Mouse (Mus musculus): ENCODE data around the gene Fam19a1. TPM values are rescaled to one million over a fixed set of nuclear protein-coding genes. Genes with fewer than 3 reads are reported as not detected.

Gene Fam19a1
- total and polyA plus RNA-seq, 2 experiments from 2014 or later = 17.1 to 22.3 TPM

DNA sequence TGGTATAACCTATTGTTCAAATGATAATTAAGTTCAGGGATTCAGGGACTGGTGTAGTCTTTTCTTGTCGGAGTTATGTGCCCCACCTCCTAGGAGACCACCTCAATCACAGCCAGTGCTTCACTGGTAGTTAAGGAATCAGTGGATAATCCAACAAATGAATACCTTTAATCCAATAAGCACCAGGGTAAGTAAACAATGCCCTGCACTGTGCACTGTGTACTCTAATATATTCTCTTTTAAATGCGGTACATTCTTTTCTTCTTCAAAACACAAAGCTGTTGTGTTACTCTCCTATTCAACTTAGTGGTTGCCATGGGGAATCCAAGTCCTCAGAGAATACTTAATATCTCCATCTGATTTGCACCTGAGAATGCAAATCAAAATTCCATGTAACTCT is 260.3 kb downstream of the Fam19a1 start:
- peak; percentile 43; the same call in 1 of the 2 replicates for ATAC-seq

DNA sequence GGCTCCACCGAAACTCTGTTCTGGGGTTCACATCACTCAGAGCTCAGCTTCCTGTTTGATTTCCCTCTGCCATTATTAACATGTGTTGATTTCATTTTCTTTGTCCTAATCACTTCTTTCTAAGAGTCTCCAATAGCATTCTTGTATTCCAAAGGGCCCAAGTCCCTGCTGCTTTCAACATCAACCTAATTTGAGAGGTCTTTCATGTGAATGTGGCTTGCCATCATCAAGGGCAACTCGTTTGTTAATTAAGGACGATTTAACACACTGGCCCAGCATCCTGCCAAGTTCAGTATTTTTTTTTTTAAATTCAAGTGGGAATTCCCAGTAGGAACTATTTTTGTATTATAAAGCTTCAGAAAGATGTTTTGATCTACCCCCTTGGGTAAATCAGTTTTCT is 263.8 kb downstream of the Fam19a1 start:
- ATAC-seq (no peak), DNase-seq (no peak)
- Histone ChIP-seq H3K36me3 (ENCODE audit: insufficient read depth) (no peaks in the 10 kb centered on the region), H3K9me3 (ENCODE audit: low read length) (no peaks in the 10 kb centered on the region), H3K4me3 (ENCODE audit: low read depth, low read length) (no peak overlapping the region), H3K27ac (ENCODE audit: low read depth, low read length) (no peak overlapping the region), H3K27me3 (ENCODE audit: insufficient read depth, low read length) (peaks cover 5% of the 10 kb centered on the region; the same call in 1 of the 2 replicates), H3K9ac (no peak overlapping the region), H3K4me2 (ENCODE audit: low read depth) (no peak overlapping the region), H3K4me1 (ENCODE audit: insufficient read depth) (no peaks in the 10 kb centered on the region)
- 11% methylated on average over 3 of the region's 3 CpGs for WGBS
- no peak for TF ChIP-seq CTCF (IDR thresholded peaks at IDR 0.05; ENCODE audit: low read depth)

More for the DNA sequence above, 260.3 kb downstream of the Fam19a1 start:
- H3K36me3 ChIP-seq (ENCODE audit: insufficient read depth) = no peaks in the 10 kb centered on the region
- peaks cover 5% of the 10 kb centered on the region; the same call in 1 of the 2 replicates for H3K27me3 ChIP-seq (ENCODE audit: insufficient read depth, low read length)
- TF ChIP-seq CTCF (IDR thresholded peaks at IDR 0.05; ENCODE audit: low read depth) = no peak
- H3K9ac ChIP-seq = no peak overlapping the region
- no peak overlapping the region for H3K4me2 ChIP-seq (ENCODE audit: low read depth)
- H3K27ac ChIP-seq (ENCODE audit: low read depth, low read length) = no peak overlapping the region
- no peak overlapping the region for H3K4me3 ChIP-seq (ENCODE audit: low read depth, low read length)
- DNase-seq = no peak
- 14% methylated on average over 2 of the region's 2 CpGs for WGBS
- no peaks in the 10 kb centered on the region for H3K9me3 ChIP-seq (ENCODE audit: low read length)
- H3K4me1 ChIP-seq (ENCODE audit: insufficient read depth) = no peaks in the 10 kb centered on the region

DNA sequence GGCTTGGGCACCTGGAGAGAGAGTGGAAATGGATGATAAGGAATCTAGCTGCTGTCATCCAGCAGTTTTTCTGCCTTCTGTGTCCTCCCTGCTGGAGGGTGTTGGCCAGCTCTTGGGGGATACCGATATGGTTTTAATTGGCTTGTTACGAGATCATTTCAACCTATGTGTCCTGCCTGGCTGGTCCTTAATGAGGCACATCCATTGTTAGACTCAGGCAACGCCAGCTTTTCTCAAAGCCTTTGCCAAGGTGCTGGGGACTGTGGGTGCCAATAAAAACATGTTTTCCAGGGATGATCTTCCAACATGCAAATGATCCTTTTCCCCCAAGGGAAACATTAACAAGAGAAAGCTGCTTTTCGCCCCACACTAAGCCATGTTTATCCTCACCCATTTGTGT is 266.3 kb downstream of the Fam19a1 start:
- Histone ChIP-seq H3K27me3 (ENCODE audit: insufficient read depth, low read length) (no peaks in the 10 kb centered on the region), H3K27ac (ENCODE audit: low read depth, low read length) (no peak overlapping the region), H3K9me3 (ENCODE audit: low read length) (no peaks in the 10 kb centered on the region), H3K36me3 (ENCODE audit: insufficient read depth) (no peaks in the 10 kb centered on the region), H3K9ac (no peak overlapping the region), H3K4me1 (ENCODE audit: insufficient read depth) (no peaks in the 10 kb centered on the region), H3K4me3 (ENCODE audit: low read depth, low read length) (no peak overlapping the region), H3K4me2 (ENCODE audit: low read depth) (no peak overlapping the region)
- WGBS = 22% methylated on average over 4 of the region's 4 CpGs
- TF ChIP-seq CTCF (IDR thresholded peaks at IDR 0.05; ENCODE audit: low read depth) = no peak
- no peak for DNase-seq
- ATAC-seq = no peak

DNA sequence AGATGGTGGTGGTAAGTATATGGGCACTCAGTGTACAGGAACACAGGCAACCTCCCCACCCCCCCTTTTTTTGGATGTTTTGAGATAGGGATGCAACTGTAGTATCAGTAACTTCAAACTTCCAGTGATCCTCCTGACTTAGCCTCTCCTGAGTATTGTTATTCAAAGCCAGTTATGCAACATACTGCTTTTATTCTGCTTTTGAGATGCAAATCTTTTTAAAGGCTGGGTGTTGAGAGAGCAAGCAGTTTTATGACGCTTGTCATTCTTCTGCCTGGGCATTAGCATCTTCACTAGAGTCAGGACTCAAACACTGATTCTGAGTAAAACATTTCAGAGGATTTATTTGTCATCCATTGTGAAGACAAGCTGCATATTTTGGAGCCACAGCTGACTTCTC is 271.5 kb downstream of the Fam19a1 start:
- H3K4me1 ChIP-seq (ENCODE audit: insufficient read depth) = no peaks in the 10 kb centered on the region
- H3K36me3 ChIP-seq (ENCODE audit: insufficient read depth) = no peaks in the 10 kb centered on the region
- no peaks in the 10 kb centered on the region for H3K27me3 ChIP-seq (ENCODE audit: insufficient read depth, low read length)
- H3K4me2 ChIP-seq (ENCODE audit: low read depth) = no peak overlapping the region
- no peak overlapping the region for H3K9ac ChIP-seq
- DNase-seq = no peak
- H3K9me3 ChIP-seq (ENCODE audit: low read length) = no peaks in the 10 kb centered on the region
- no peak for ATAC-seq
- WGBS = 68% methylated on average over 1 of the region's 1 CpGs
- no peak for TF ChIP-seq CTCF (IDR thresholded peaks at IDR 0.05; ENCODE audit: low read depth)
- H3K4me3 ChIP-seq (ENCODE audit: low read depth, low read length) = no peak overlapping the region
- no peak overlapping the region for H3K27ac ChIP-seq (ENCODE audit: low read depth, low read length)

DNA sequence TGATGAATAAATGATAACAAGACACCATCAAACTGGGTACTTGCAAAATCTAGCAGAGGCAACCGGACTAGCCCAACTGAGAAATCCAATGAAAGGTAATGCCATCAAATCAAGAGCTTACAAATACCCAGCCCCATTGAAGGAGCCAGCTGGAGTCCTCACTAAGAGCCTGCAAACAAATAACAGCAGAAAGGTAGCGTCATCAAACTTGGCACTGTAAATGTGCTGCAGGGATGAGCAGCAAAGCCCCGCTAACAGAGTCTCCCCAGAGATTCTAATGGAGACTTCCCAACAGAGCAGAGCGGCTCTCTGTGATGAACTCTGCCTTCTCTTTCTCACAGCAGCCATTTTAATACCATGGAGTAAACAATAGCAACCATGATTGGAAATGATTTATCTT is 305.9 kb downstream of the Fam19a1 start:
- Histone ChIP-seq H3K27me3 (ENCODE audit: insufficient read depth, low read length) (no peaks in the 10 kb centered on the region), H3K9me3 (ENCODE audit: low read length) (no peaks in the 10 kb centered on the region), H3K4me2 (ENCODE audit: low read depth) (no peak overlapping the region), H3K4me1 (ENCODE audit: insufficient read depth) (0 out of 2 replicates have a peak, but pooled peaks cover 3% of the 10 kb centered on the region), H3K36me3 (ENCODE audit: insufficient read depth) (no peaks in the 10 kb centered on the region), H3K27ac (ENCODE audit: low read depth, low read length) (no peak overlapping the region), H3K4me3 (ENCODE audit: low read depth, low read length) (no peak overlapping the region), H3K9ac (no peak overlapping the region)
- peak; percentile 8 for DNase-seq
- ATAC-seq = no peak
- no peak for TF ChIP-seq CTCF (IDR thresholded peaks at IDR 0.05; ENCODE audit: low read depth)
- 46% methylated on average over 4 of the region's 4 CpGs for WGBS

DNA sequence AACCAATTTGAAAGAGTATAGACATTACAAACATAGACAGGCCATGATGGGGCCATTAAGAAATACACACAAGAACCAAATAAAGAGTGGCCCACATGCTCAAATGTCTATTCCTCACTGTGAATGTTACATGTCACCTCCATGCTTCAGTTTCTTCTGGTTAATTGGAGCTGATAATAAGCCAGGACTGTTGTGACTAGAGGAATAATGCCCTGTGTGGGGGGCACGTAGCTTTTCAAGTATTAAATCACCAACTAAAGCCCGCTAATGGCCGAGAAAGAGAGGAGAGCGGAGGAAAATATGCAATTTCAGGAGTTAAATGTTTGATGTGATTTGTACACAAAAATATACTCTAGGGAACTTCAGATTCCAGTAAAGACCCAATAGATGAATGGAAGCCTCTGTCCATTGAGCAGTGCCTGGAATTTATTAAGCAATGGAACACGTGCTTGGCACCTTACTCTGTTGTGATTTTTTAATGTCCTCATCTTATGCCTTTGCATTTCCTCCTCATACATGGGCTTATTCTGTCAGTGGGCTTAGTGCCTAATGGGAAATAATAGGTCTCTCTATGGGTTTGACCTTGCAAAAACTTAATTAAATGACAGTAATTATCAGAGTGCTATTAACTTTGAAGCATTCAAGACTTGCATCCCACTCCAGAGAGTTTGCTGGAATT is 306.9 kb downstream of the Fam19a1 start:
- no peaks in the 10 kb centered on the region for H3K36me3 ChIP-seq (ENCODE audit: insufficient read depth)
- no peaks in the 10 kb centered on the region for H3K9me3 ChIP-seq (ENCODE audit: low read length)
- H3K27ac ChIP-seq (ENCODE audit: low read depth, low read length) = no peak overlapping the region
- H3K4me3 ChIP-seq (ENCODE audit: low read depth, low read length) = no peak overlapping the region
- H3K9ac ChIP-seq = no peak overlapping the region
- H3K4me2 ChIP-seq (ENCODE audit: low read depth) = no peak overlapping the region
- ATAC-seq (no peak), DNase-seq (no peak)
- H3K27me3 ChIP-seq (ENCODE audit: insufficient read depth, low read length) = no peaks in the 10 kb centered on the region
- 17% methylated on average over 5 of the region's 5 CpGs for WGBS
- 0 out of 2 replicates have a peak, but pooled peaks cover 3% of the 10 kb centered on the region for H3K4me1 ChIP-seq (ENCODE audit: insufficient read depth)
- no peak for TF ChIP-seq CTCF (IDR thresholded peaks at IDR 0.05; ENCODE audit: low read depth)

DNA sequence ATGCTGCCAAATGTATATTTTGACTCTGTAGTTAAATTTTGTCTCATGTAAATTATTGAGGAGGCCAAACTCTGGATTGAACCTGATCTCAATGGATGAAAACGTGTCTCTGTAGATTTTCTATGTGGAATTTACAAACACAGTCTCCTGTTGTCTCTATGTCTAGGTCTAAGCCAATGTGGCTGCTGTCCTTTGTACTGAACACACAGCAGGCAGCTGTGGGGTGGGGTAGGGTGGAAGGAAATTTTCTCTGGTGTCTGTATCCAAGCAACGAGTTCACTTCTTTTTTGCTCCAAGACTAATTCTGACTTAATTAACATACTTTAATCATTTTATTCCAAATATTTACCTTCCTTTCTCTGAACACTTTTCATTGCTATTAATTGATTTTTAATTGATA is 307.6 kb downstream of the Fam19a1 start:
- TF ChIP-seq CTCF (IDR thresholded peaks at IDR 0.05; ENCODE audit: low read depth) = no peak
- Histone ChIP-seq H3K27ac (ENCODE audit: low read depth, low read length) (no peak overlapping the region), H3K4me3 (ENCODE audit: low read depth, low read length) (no peak overlapping the region), H3K9ac (no peak overlapping the region), H3K36me3 (ENCODE audit: insufficient read depth) (no peaks in the 10 kb centered on the region), H3K4me2 (ENCODE audit: low read depth) (no peak overlapping the region), H3K9me3 (ENCODE audit: low read length) (no peaks in the 10 kb centered on the region), H3K27me3 (ENCODE audit: insufficient read depth, low read length) (no peaks in the 10 kb centered on the region), H3K4me1 (ENCODE audit: insufficient read depth) (0 out of 2 replicates have a peak, but pooled peaks cover 3% of the 10 kb centered on the region)
- WGBS = 3% methylated on average over 2 of the region's 2 CpGs
- peak; percentile 11 for DNase-seq
- ATAC-seq = peak; percentile 62; the same call in 1 of the 2 replicates

Data from forebrain, postnatal 0 days (tissue).